Mouse (Mus musculus) stomach, postnatal 0 days (tissue): Measurements from ENCODE around the gene G6pc3.

ENCODE experiments used
- CTCF ChIP-seq: IDR thresholded peaks from 2 replicates; pipeline ENCODE4 v1.5.1; 2016; ENCODE audit warnings: antibody characterized with exemption, low read depth, mild to moderate bottlenecking, moderate library complexity
- EP300 ChIP-seq: optimal IDR thresholded peaks from 2 replicates; pipeline ENCODE3; 2016; ENCODE audit warnings: antibody characterized with exemption

DNA sequence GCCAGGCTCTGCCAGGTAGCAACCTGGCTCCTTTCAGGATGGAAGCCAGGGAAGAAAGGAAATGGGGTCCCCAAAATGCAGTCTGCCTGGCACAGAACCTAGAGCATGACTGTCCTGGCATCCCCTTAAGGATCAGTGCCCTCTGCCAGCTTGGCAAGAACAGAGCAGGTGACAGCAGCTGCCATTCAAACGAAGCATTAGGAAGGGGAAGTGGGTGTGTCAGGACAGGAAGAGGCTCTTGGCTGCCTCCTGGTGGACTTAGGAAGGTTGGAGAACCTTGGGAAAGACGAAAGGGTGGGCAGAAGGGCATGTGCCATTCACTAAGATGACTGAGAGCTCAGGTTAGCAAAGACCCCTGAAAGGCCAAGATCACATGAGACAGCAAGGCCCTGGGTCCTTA is 20.3 kb downstream of the G6pc3 start:
- TF ChIP-seq CTCF (peak; percentile 83), EP300 (no peak)
